Mouse (Mus musculus): ENCODE measurements around the gene Smok2a. TPM values are rescaled to one million over a fixed set of nuclear protein-coding genes. Genes with fewer than 3 reads are reported as not detected.
"Not testable (repeated sequence)": the region's sequence is repeated elsewhere in the genome, so short reads cannot be mapped to it uniquely, and the experiment has no call there.

Gene Smok2a
- polyA plus RNA-seq, 2 experiments from 2014 or later = not detected

GRCm38 (mm10) chr17:13215595-13215994 lies 5.4 kb upstream of the Smok2a start:
- no peak for ATAC-seq

- not testable (repeated sequence) for ATAC-seq
These were observed 933 bp downstream of the Smok2a start for GRCm38 (mm10) chr17:13221921-13222320.

GRCm38 (mm10) chr17:13229957-13230356 lies 9.0 kb downstream of the Smok2a start, which contains the start of gene Smok2b:
Smok2b (plus strand) TSS chr17:13230257.
- ATAC-seq = not testable (repeated sequence)

DNA sequence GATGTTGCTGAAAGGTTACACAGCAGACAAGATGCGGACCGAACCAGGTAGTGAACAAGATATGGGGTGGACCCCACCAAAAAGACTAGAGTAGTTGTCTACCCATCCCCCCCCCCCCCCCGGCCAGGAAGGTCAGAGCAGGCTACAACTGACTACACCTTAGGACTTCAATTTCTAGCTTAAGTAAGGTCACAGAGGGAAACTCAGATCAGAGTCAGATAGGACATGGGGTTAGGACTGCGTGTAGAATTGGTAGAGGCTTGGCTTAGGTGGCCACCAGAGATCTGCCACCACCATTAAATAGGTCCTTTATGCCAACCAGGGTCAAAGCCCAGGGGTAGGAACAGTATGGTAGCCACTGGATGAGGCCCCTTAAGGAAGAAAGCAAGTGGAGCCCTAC lies 18.5 kb downstream of the Smok2a start:
- ATAC-seq = not testable (repeated sequence)

- peak; percentile 61 for ATAC-seq
These were observed 20.1 kb downstream of the Smok2a start for GRCm38 (mm10) chr17:13240807-13241727.

- ATAC-seq = peak; percentile 40
These were observed 33.8 kb downstream of the Smok2a start for GRCm38 (mm10) chr17:13254786-13255185.

Other genes with a start within 250 kb of the Smok2a start
- gene Wtap, start 227.0 kb upstream of the Smok2a start, polyA plus RNA-seq (2017; shearing (Covaris generic)) = 100 to 1,000 TPM; 110 to 181 TPM
- gene Sod2, start 214.3 kb upstream of the Smok2a start, polyA plus RNA-seq (2017; shearing (Covaris generic)) = 10 to 100 TPM; 62.4 to 64.0 TPM
- not detected for gene Gpr31b, start 168.9 kb upstream of the Smok2a start, polyA plus RNA-seq (2017; shearing (Covaris generic))
- not detected for gene Tcp10b, start 160.1 kb upstream of the Smok2a start, polyA plus RNA-seq (2017; shearing (Covaris generic))
- not detected for gene Unc93a, start 89.4 kb upstream of the Smok2a start, polyA plus RNA-seq (2017; shearing (Covaris generic))
- under 1 TPM in 1 of 2 experiments, not detected in 1; 0.28 TPM for gene Smok2b, start 9.1 kb downstream of the Smok2a start, polyA plus RNA-seq (2017; shearing (Covaris generic))
- gene Tcp10c, start 133.4 kb downstream of the Smok2a start, polyA plus RNA-seq (2017; shearing (Covaris generic)) = not detected

Measured in activated CD4-positive, CD25-positive, alpha-beta regulatory T cell, adult 4 months (primary cell).